Mouse (Mus musculus) olfactory bulb, adult 2 months (tissue): ENCODE measurements around the gene Xylt1. TPM values are rescaled to one million over a fixed set of nuclear protein-coding genes. Genes with fewer than 3 reads are reported as not detected.

Experiments
- H3K27ac ChIP-seq: fragments of 200-500 bp; 2 replicates; pipeline ENCODE4 v1.5.1; 2012; ENCODE audit warnings: low read depth, low read length; ENCODE audit not compliant: insufficient read depth
- H3K4me1 ChIP-seq: fragments of 200-500 bp; 2 replicates; pipeline ENCODE4 v1.6.1; 2012; ENCODE audit warnings: low read length; ENCODE audit not compliant: control insufficient read depth, insufficient read depth
- H3K4me3 ChIP-seq: fragments of 200-500 bp; 2 replicates; pipeline ENCODE4 v1.5.1; 2012; ENCODE audit warnings: mild to moderate bottlenecking, low read depth, low read length, moderate library complexity; ENCODE audit not compliant: insufficient read depth
- CTCF ChIP-seq: fragments of 200-500 bp; IDR thresholded peaks from 2 replicates; pipeline ENCODE4 v1.5.1; 2012; ENCODE audit warnings: low read depth, mild to moderate bottlenecking, low read length, moderate library complexity; ENCODE audit not compliant: insufficient read depth
- POLR2A ChIP-seq: fragments of 200-500 bp; IDR thresholded peaks from 2 replicates; pipeline ENCODE4 v1.6.1; 2012; ENCODE audit warnings: mild to moderate bottlenecking, low read depth, low read length, moderate library complexity; ENCODE audit not compliant: insufficient read depth
- WGBS: fragments of 180-500 bp; shearing (Covaris S2); methylation state at CpG from one replicate; pipeline ENCODE4 v1.1.7; 2018; 5-methylcytosine and 5-hydroxymethylcytosine counted together
- polyA plus RNA-seq: library from polyadenylated mRNA; stranded (reverse); fragments of >200 nt; gene quantifications from 2 replicates; pipeline ENCODE4 v1.2.4, GENCODE M21; 2012; ENCODE audit warnings: low replicate concordance; ENCODE audit not compliant: missing spikeins, insufficient read depth, insufficient read length

Xylt1 gene
- polyA plus RNA-seq, 1 experiment = not detected

DNA sequence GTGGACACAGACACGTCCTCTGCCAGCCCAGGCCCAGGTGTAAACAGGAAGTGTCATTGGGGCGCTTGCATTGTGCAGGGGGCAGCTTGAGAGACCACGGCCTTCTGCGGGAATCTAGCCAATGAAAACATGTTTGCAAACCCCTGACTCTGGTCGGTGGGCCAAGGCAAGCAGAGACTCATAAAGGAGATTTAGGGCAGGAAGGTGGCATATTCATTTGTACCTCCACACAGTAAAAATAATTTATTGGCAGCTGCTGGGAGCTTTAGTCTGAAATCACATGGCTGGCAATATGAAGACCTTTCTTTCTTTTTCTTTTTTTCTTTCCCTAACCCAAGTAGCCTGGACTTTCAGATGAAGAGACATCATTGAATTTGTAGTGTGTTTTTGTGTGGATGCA lies 159.6 kb downstream of the Xylt1 start:
- WGBS = 80% methylated on average over 5 of the region's 5 CpGs
- TF ChIP-seq CTCF (no peak), POLR2A (no peak)

GRCm38 (mm10) chr7:117541056-117541455 lies 160.3 kb downstream of the Xylt1 start:
- Histone ChIP-seq H3K4me1 (peaks cover 6% of the 10 kb centered on the region; the same call in 1 of the 2 replicates), H3K4me3 (no peak overlapping the region), H3K27ac (no peak overlapping the region)
- no peak for TF ChIP-seq CTCF
- TF ChIP-seq POLR2A = no peak
- 95% methylated on average over 1 of the region's 1 CpGs for WGBS

More for the DNA sequence above, 159.6 kb downstream of the Xylt1 start:
- Histone ChIP-seq H3K4me1 (peaks cover 6% of the 10 kb centered on the region; the same call in 1 of the 2 replicates), H3K4me3 (no peak overlapping the region), H3K27ac (no peak overlapping the region)

DNA sequence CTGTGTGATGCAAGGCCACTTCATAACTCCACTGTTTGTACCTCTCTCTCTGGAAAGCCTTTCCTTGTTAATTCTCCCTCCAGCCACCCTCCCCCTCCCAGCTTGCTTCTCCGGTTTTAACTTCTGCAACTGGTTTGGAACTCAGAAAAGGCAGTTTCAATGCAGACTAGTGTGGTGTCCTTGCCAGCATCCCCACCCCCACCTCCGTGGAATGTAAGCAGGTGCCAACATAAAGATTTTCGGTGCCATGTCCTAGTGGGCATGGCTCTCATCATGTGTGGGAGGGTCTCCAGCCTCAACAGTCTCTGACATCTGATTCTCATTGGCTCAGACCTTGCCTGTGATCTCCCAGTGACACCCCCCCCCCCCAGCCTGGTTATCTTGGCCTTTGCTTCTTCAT lies 160.9 kb downstream of the Xylt1 start:
- Histone ChIP-seq H3K4me3 (no peak overlapping the region), H3K27ac (no peak overlapping the region), H3K4me1 (peaks cover 6% of the 10 kb centered on the region; the same call in 1 of the 2 replicates)
- 55% methylated on average over 3 of the region's 3 CpGs for WGBS
- TF ChIP-seq POLR2A (no peak), CTCF (no peak)

DNA sequence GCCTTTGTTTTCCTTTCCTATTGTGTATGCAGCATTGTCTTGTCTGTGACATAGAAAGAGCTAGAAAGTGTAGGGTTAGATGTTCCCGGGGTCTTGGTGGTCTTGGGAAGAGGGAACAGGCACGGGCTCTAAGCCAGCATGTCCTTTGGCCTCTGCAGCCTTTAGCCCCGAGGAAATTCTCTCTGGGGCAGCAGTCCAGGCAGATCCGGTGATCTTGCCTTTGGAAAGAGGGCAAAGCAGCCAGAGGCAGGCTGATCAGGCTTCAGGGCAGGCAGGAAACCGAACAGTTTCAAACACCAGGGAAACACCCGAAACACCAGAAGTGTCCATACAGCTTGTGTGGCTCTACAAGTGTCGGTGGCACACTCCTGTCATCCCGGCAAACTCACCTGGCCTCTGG lies 162.3 kb downstream of the Xylt1 start:
- Histone ChIP-seq H3K4me1 (peaks cover 6% of the 10 kb centered on the region; the same call in 1 of the 2 replicates), H3K27ac (no peak overlapping the region), H3K4me3 (no peak overlapping the region)
- WGBS = 47% methylated on average over 8 of the region's 8 CpGs
- TF ChIP-seq POLR2A = no peak

- TF ChIP-seq POLR2A (no peak), CTCF (no peak)
- Histone ChIP-seq H3K4me1 (peaks cover 9% of the 10 kb centered on the region; the same call in 1 of the 2 replicates), H3K4me3 (no peak overlapping the region), H3K27ac (no peak overlapping the region)
- 68% methylated on average over 2 of the region's 2 CpGs for WGBS
Measured at GRCm38 (mm10) chr7:117544126-117544525, 163.3 kb downstream of the Xylt1 start.

- 36% methylated on average over 8 of the region's 8 CpGs for WGBS
- no peak overlapping the region for H3K4me3 ChIP-seq
- H3K27ac ChIP-seq = no peak overlapping the region
- no peak for TF ChIP-seq CTCF
- no peak for TF ChIP-seq POLR2A
- H3K4me1 ChIP-seq = peaks cover 15% of the 10 kb centered on the region
Measured at GRCm38 (mm10) chr7:117548301-117548700, 167.5 kb downstream of the Xylt1 start.

- H3K4me1 ChIP-seq = peaks cover 15% of the 10 kb centered on the region
- H3K27ac ChIP-seq = no peak overlapping the region
- TF ChIP-seq CTCF = no peak
- WGBS = 23% methylated on average over 16 of the region's 16 CpGs
- H3K4me3 ChIP-seq = no peak overlapping the region
Measured at GRCm38 (mm10) chr7:117550916-117551549, 170.3 kb downstream of the Xylt1 start.

- no peak for TF ChIP-seq POLR2A
- no peak for TF ChIP-seq CTCF
- Histone ChIP-seq H3K4me3 (no peak overlapping the region), H3K27ac (no peak overlapping the region), H3K4me1 (peaks cover 14% of the 10 kb centered on the region)
- WGBS = 27% methylated on average over 12 of the region's 12 CpGs
Measured at GRCm38 (mm10) chr7:117553228-117553627, 172.4 kb downstream of the Xylt1 start.

DNA sequence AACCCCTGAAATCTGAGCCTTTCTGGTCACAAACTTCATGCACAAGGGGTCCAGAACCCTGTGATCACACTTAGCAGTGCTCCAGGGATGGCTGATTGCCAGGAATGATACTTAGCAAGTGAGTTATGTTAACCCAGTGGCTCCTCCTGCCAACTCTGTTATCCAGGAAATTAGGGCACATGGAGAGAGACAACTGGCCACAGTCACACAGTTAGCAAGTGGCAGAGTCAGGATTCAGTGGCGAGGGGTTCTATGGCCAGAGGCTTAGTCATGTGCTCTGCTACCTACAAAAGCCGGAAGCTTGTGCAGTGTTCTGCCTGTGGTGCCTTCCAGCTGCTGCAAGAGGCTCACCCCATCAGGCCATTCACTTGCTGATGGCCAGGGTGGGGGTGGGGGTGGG lies 175.0 kb downstream of the Xylt1 start:
- TF ChIP-seq CTCF (no peak), POLR2A (no peak)
- Histone ChIP-seq H3K4me3 (no peak overlapping the region), H3K27ac (no peak overlapping the region), H3K4me1 (peaks cover 10% of the 10 kb centered on the region)
- 46% methylated on average over 2 of the region's 2 CpGs for WGBS
